Mouse (Mus musculus): ENCODE data around the gene 4933425L06Rik.
A peak's percentile ranks its signal among the peaks of the same experiment; 100 is the strongest.

4933425L06Rik gene

GRCm38 (mm10) chr13:105134397-105134796 is 52.5 kb downstream of the 4933425L06Rik start:
- no peak for DNase-seq (ENCODE audit: low read depth)

GRCm38 (mm10) chr13:105139881-105140280 is 58.0 kb downstream of the 4933425L06Rik start:
- DNase-seq (ENCODE audit: low read depth) = no peak

GRCm38 (mm10) chr13:105146827-105147226 is 64.9 kb downstream of the 4933425L06Rik start:
- no peak for DNase-seq (ENCODE audit: low read depth)

GRCm38 (mm10) chr13:105147795-105148418 is 66.0 kb downstream of the 4933425L06Rik start:
- DNase-seq (ENCODE audit: low read depth) = no peak

- DNase-seq (ENCODE audit: low read depth) = no peak
Measured at GRCm38 (mm10) chr13:105150006-105150405, 68.1 kb downstream of the 4933425L06Rik start.

- DNase-seq (ENCODE audit: low read depth) = peak; percentile 26
Measured at GRCm38 (mm10) chr13:105153955-105154354, 72.0 kb downstream of the 4933425L06Rik start.

GRCm38 (mm10) chr13:105165441-105165840 is 83.5 kb downstream of the 4933425L06Rik start:
- no peak for DNase-seq (ENCODE audit: low read depth)

Measured in naive thymus-derived CD4-positive, alpha-beta T cell, adult 2 months (primary cell).